26 mouse cellular contexts compared by ENCODE assay signal in the genomic region with DNA sequence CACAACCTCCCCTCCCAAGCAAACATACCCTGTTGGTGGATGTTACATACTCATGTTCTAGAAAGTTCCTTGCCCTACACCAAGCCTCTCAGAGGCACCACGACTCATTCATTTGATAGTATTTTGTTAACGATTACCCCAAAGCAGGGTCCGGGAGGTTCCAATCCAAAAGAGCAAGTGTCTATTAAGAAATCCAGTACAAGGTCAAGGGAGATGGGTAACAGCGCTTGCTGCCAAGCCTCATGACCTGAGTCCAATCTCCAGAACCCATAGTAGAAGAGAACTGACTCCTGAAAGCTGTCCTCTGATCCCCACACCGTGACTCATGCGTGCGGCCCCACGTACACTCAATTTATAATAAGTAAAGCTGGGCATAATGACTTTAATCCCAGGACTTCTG. TPM values are rescaled to one million over a fixed set of nuclear protein-coding genes. Genes with fewer than 3 reads are reported as not detected.
DNase-seq lines count a peak whose midpoint lies in the region; ATAC-seq and TF ChIP-seq lines count a peak whose summit lies in the region.
"Had no signal": no experiment of that assay in that cellular context is flagged by ENCODE, and none has a peak within 500 bp of the region (broad histone marks: within the 10 kb centered on the region; RNA-seq: fewer than 3 reads in every experiment).

No protein-coding gene starts in this region.

- 92% methylated on average over 8 of the region's 8 CpGs for WGBS in kidney, embryonic 16.5 days
- 22% methylated on average over 8 of the region's 8 CpGs for WGBS in liver, adult 2 months
- WGBS in liver, embryonic 11.5 days: 96% methylated on average over 8 of the region's 8 CpGs

- no peaks in the 10 kb centered on the region for H3K27me3 ChIP-seq in kidney, embryonic 16.5 days (ENCODE audit: insufficient read depth, low read length)
- H3K27me3 ChIP-seq in liver, adult 2 months (ENCODE audit: control insufficient read depth, insufficient read depth, low read length): no peaks in the 10 kb centered on the region
- no peaks in the 10 kb centered on the region for H3K27me3 ChIP-seq in liver, embryonic 11.5 days (replicated peaks; ENCODE audit: control insufficient read depth, insufficient read depth, low read length)
- H3K27me3 ChIP-seq: embryonic facial prominence, embryonic 13.5 days; forebrain, embryonic 15.5 days; heart, embryonic 12.5 days; hindbrain, embryonic 12.5 days; intestine, embryonic 15.5 days; limb, embryonic 15.5 days; midbrain, embryonic 13.5 days; neural tube, embryonic 13.5 days; Patski had no signal

- no peak overlapping the region for H3K4me2 ChIP-seq in kidney, embryonic 16.5 days (replicated peaks; ENCODE audit: low read depth, low read length)
- H3K4me2 ChIP-seq in liver, embryonic 11.5 days: no peak overlapping the region
- H3K4me2 ChIP-seq: embryonic facial prominence, embryonic 13.5 days; forebrain, embryonic 15.5 days; heart, embryonic 12.5 days; hindbrain, embryonic 12.5 days; intestine, embryonic 15.5 days; limb, embryonic 15.5 days; midbrain, embryonic 13.5 days had no signal

- H3K27ac ChIP-seq in gastrocnemius, adult 2 months: 0 out of 2 replicates have a peak overlapping the region, but pooled peaks have one; percentile 16
- H3K27ac ChIP-seq in kidney, embryonic 16.5 days (ENCODE audit: low read length): no peak overlapping the region
- peak overlapping the region; percentile 24 for H3K27ac ChIP-seq in liver, adult 2 months (replicated peaks; ENCODE audit: insufficient read depth, low read depth, low read length)
- H3K27ac ChIP-seq in liver, embryonic 11.5 days (ENCODE audit: low read depth, low read length): no peak overlapping the region
- H3K27ac ChIP-seq: embryonic facial prominence, embryonic 13.5 days; forebrain, embryonic 10.5 days; forebrain, embryonic 15.5 days; hindbrain, embryonic 12.5 days; hindbrain, postnatal 0 days; intestine, embryonic 15.5 days; limb, embryonic 10.5 days; limb, embryonic 15.5 days; midbrain, embryonic 13.5 days; neural tube, embryonic 13.5 days had no signal

- peaks cover 21% of the 10 kb centered on the region for H3K4me1 ChIP-seq in kidney, embryonic 16.5 days (ENCODE audit: insufficient read depth, low read length)
- peaks cover 32% of the 10 kb centered on the region for H3K4me1 ChIP-seq in liver, adult 2 months (ENCODE audit: control insufficient read depth, insufficient read depth, low read length)
- H3K4me1 ChIP-seq in liver, embryonic 11.5 days (replicated peaks; ENCODE audit: control insufficient read depth, insufficient read depth, low read length): peaks cover 20% of the 10 kb centered on the region

- no peaks in the 10 kb centered on the region for H3K9me3 ChIP-seq in kidney, embryonic 16.5 days (ENCODE audit: low read length)
- no peaks in the 10 kb centered on the region for H3K9me3 ChIP-seq in liver, embryonic 11.5 days (ENCODE audit: control insufficient read depth, low read length)
- H3K9me3 ChIP-seq: embryonic facial prominence, embryonic 13.5 days; forebrain, embryonic 10.5 days; forebrain, embryonic 15.5 days; heart, embryonic 12.5 days; hindbrain, embryonic 12.5 days; intestine, embryonic 15.5 days; limb, embryonic 10.5 days; limb, embryonic 15.5 days; midbrain, embryonic 13.5 days; neural tube, embryonic 13.5 days had no signal

- TF ChIP-seq CTCF in gastrocnemius, adult 2 months (IDR thresholded peaks at IDR 0.05): no peak
- TF ChIP-seq CTCF in liver, adult 2 months (IDR thresholded peaks at IDR 0.05; ENCODE audit: low read depth, low read length): no peak

- ATAC-seq in kidney, embryonic 16.5 days (ENCODE audit: low FRiP score, low TSS enrichment): no peak
- no peak for ATAC-seq in liver, embryonic 11.5 days (replicated peaks; ENCODE audit: low FRiP score)
- ATAC-seq: forebrain, embryonic 15.5 days; hindbrain, postnatal 0 days; intestine, embryonic 15.5 days; midbrain, embryonic 13.5 days; Patski had no signal

- TF ChIP-seq POLR2A in liver, adult 2 months (IDR thresholded peaks at IDR 0.05; ENCODE audit: extremely low read depth, insufficient read depth, low read length): no peak

- peaks cover 7% of the 10 kb centered on the region for H3K36me3 ChIP-seq in kidney, embryonic 16.5 days (ENCODE audit: insufficient read depth, low read length)
- H3K36me3 ChIP-seq in liver, adult 2 months (ENCODE audit: control insufficient read depth, insufficient read depth, low read length): peaks cover 2% of the 10 kb centered on the region; the same call in 1 of the 2 replicates
- no peaks in the 10 kb centered on the region for H3K36me3 ChIP-seq in liver, embryonic 11.5 days (ENCODE audit: control insufficient read depth, insufficient read depth, low read length)
- H3K36me3 ChIP-seq: embryonic facial prominence, embryonic 13.5 days; forebrain, embryonic 15.5 days; intestine, embryonic 15.5 days had no signal

- DNase-seq in gastrocnemius, adult 2 months: no peak
- no peak for DNase-seq in gastrocnemius, postnatal 10 days
- DNase-seq in kidney, adult 11 months: peak; percentile 78
- DNase-seq in liver, adult 2 months (ENCODE audit: extremely low read depth, low read depth, low spot score): peak; percentile 75
- DNase-seq in liver, embryonic 11.5 days (ENCODE audit: low spot score): no peak
- DNase-seq in kidney, postnatal 36 days: peak; percentile 70 to 84
- DNase-seq: adrenal gland, postnatal 25 days; cerebellum, adult 18-20 months; cerebellum, postnatal 10 days; layer of hippocampus, adult 9-11 months; lung, postnatal 36 days; thymus, adult 2 months; thymus, postnatal 36 days had no signal

- intact Hi-C loops in gastrocnemius, adult 2 months (cut with DNase I): loop anchor here (5.0 kb wide), 1 partner anchor 39 kb away; no protein-coding TSS in a partner anchor

- H3K9ac ChIP-seq in kidney, embryonic 16.5 days (replicated peaks; ENCODE audit: low read length): no peak overlapping the region
- no peak overlapping the region for H3K9ac ChIP-seq in liver, adult 2 months (ENCODE audit: low read depth, low read length)
- no peak overlapping the region for H3K9ac ChIP-seq in liver, embryonic 11.5 days (ENCODE audit: low read depth, low read length)
- H3K9ac ChIP-seq: embryonic facial prominence, embryonic 13.5 days; forebrain, embryonic 15.5 days; heart, embryonic 12.5 days; hindbrain, embryonic 12.5 days; intestine, embryonic 15.5 days; limb, embryonic 15.5 days; midbrain, embryonic 13.5 days; neural tube, embryonic 13.5 days had no signal

- H3K4me3 ChIP-seq in gastrocnemius, adult 2 months: no peak overlapping the region; the same call in 1 of the 2 replicates
- H3K4me3 ChIP-seq in kidney, embryonic 16.5 days (ENCODE audit: low read length): no peak overlapping the region
- no peak overlapping the region for H3K4me3 ChIP-seq in liver, adult 2 months (ENCODE audit: insufficient read depth, low read depth, low read length)
- no peak overlapping the region for H3K4me3 ChIP-seq in liver, embryonic 11.5 days (ENCODE audit: low read depth, low read length)
- H3K4me3 ChIP-seq: embryonic facial prominence, embryonic 13.5 days; forebrain, embryonic 10.5 days; forebrain, embryonic 15.5 days; heart, embryonic 12.5 days; hindbrain, embryonic 12.5 days; intestine, embryonic 15.5 days; limb, embryonic 10.5 days; limb, embryonic 15.5 days; midbrain, embryonic 13.5 days; neural tube, embryonic 13.5 days had no signal

- H3K79me2 ChIP-seq in liver, adult 2 months (ENCODE audit: control insufficient read depth, insufficient read depth, low read length): peaks cover 59% of the 10 kb centered on the region

RNA-seq across cellular contexts. Expression of gene Insr, which starts 3.4 kb away (rescaled TPM):
- total RNA-seq in gastrocnemius, adult 2 months (2021): 10 to 100 TPM; 54.4 to 63.5 TPM
- 10 to 100 TPM; 44.6 to 50.4 TPM for total RNA-seq in gastrocnemius, postnatal 10 days (2021)
- polyA plus RNA-seq in kidney, embryonic 16.5 days (2015; fragmentation: Nextera tagmentation; extraction: Ambion mirVana): 41.0 and 41.4 TPM in 2 replicates
- 70.0 and 89.0 TPM in 2 replicates for total RNA-seq in liver, adult 2 months (2014; rRNA removed)
- 28.5 and 30.3 TPM in 2 replicates for polyA plus RNA-seq in liver, adult 2 months (2012; rRNA removed)
- 26.5 and 34.5 TPM in 2 replicates for polyA plus RNA-seq in liver, embryonic 11.5 days (2014; fragmentation: Nextera tagmentation; extraction: Ambion mirVana)

Comparison
In these comparisons a context has a peak if more than half of its experiments do, and no peak if none do; other contexts are left out.
1. DNase-seq: peak in kidney, adult 11 months (single experiment), liver, adult 2 months (single experiment) and kidney, postnatal 36 days (2 of 2); none in gastrocnemius, adult 2 months (single experiment), gastrocnemius, postnatal 10 days (single experiment) and liver, embryonic 11.5 days (single experiment).
2. H3K27ac ChIP-seq: peak in gastrocnemius, adult 2 months (single experiment) and liver, adult 2 months (single experiment); none in kidney, embryonic 16.5 days (single experiment) and liver, embryonic 11.5 days (single experiment).